Mouse (Mus musculus) forebrain, embryonic 11.5 days (tissue): ENCODE measurements around the gene Rfx8. TPM values are rescaled to one million over a fixed set of nuclear protein-coding genes. Genes with fewer than 3 reads are reported as not detected.

Experiments
- ATAC-seq: fragments of 200-750 bp; cut with Nextera tagmentation; replicated peaks from 2 replicates; pipeline ENCODE4 v1.8.0; 2017; ENCODE audit warnings: moderate TSS enrichment; ENCODE audit not compliant: low FRiP score
- DNase-seq: peaks from one replicate; pipeline ENCODE4 v3.0.0-alpha.2; 2017; ENCODE audit warnings: low spot score
- H3K27ac ChIP-seq: fragments of 300-500 bp; sonication (generic); 2 replicates; pipeline ENCODE4 v1.5.1; 2014; ENCODE audit warnings: low read depth, low read length
- H3K27me3 ChIP-seq: fragments of 300-500 bp; sonication (generic); 2 replicates; pipeline ENCODE4 v1.6.1; 2014; ENCODE audit warnings: mild to moderate bottlenecking, low read length, mixed read lengths; ENCODE audit not compliant: control insufficient read depth, insufficient read depth
- H3K36me3 ChIP-seq: fragments of 300-500 bp; sonication (generic); 2 replicates; pipeline ENCODE4 v1.6.1; 2014; ENCODE audit warnings: mild to moderate bottlenecking, low read length, moderate library complexity, mixed read lengths; ENCODE audit not compliant: control insufficient read depth, insufficient read depth
- H3K4me1 ChIP-seq: fragments of 300-500 bp; sonication (generic); replicated peaks from 2 replicates; pipeline ENCODE4 v1.6.1; 2014; ENCODE audit warnings: low read length, mixed read lengths; ENCODE audit not compliant: control insufficient read depth, insufficient read depth
- H3K4me2 ChIP-seq: fragments of 300-500 bp; sonication (generic); 2 replicates; pipeline ENCODE4 v1.6.1; 2014; ENCODE audit warnings: low read depth, mild to moderate bottlenecking, low read length, moderate library complexity, mixed read lengths; ENCODE audit not compliant: severe bottlenecking
- H3K4me3 ChIP-seq: fragments of 300-500 bp; sonication (generic); 2 replicates; pipeline ENCODE4 v1.5.1; 2014; ENCODE audit warnings: low read depth, low read length
- H3K9ac ChIP-seq: fragments of 300-500 bp; sonication (generic); 2 replicates; pipeline ENCODE4 v1.6.1; 2014; ENCODE audit warnings: low read length
- H3K9me3 ChIP-seq: fragments of 300-500 bp; sonication (generic); 2 replicates; pipeline ENCODE4 v1.6.1; 2016; ENCODE audit warnings: low read length, mixed read lengths; ENCODE audit not compliant: control insufficient read depth
- WGBS: fragments of 180-500 bp; shearing (Covaris S2); extraction: QIAGEN DNeasy Blood & Tissue Kit; methylation state at CpG from one replicate; pipeline ENCODE4 v1.1.7; 2014; 5-methylcytosine and 5-hydroxymethylcytosine counted together
- polyA plus RNA-seq: library from polyadenylated mRNA; unstranded; fragments of >200 nt; fragmentation: Nextera tagmentation; extraction: Ambion mirVana; gene quantifications from 2 replicates; pipeline ENCODE4 v1.2.1, GENCODE M21; 2014

The Rfx8 gene
- polyA plus RNA-seq, 1 experiment from 2014 or later, result 0.45 TPM

- H3K4me1 ChIP-seq, result no peaks in the 10 kb centered on the region
- H3K9ac ChIP-seq, result no peak overlapping the region
- DNase-seq, result no peak
- no peaks in the 10 kb centered on the region for H3K36me3 ChIP-seq
- no peak for ATAC-seq
- H3K4me2 ChIP-seq, result no peak overlapping the region
- H3K27me3 ChIP-seq, result no peaks in the 10 kb centered on the region
- H3K9me3 ChIP-seq, result no peaks in the 10 kb centered on the region
- no peak overlapping the region for H3K27ac ChIP-seq
- no peak overlapping the region for H3K4me3 ChIP-seq
- 80% methylated on average over 8 of the region's 8 CpGs for WGBS
These were observed 41.9 kb downstream of the Rfx8 start for GRCm38 (mm10) chr1:39678883-39679282.

GRCm38 (mm10) chr1:39676221-39676876 is 44.4 kb downstream of the Rfx8 start:
- Histone ChIP-seq H3K4me2 (no peak overlapping the region), H3K4me3 (no peak overlapping the region), H3K27ac (no peak overlapping the region), H3K4me1 (no peaks in the 10 kb centered on the region), H3K9me3 (no peaks in the 10 kb centered on the region), H3K9ac (no peak overlapping the region), H3K36me3 (no peaks in the 10 kb centered on the region), H3K27me3 (no peaks in the 10 kb centered on the region)
- 94% methylated on average over 5 of the region's 5 CpGs for WGBS
- ATAC-seq, result no peak
- DNase-seq, result no peak

GRCm38 (mm10) chr1:39672362-39673105 is 48.3 kb downstream of the Rfx8 start:
- no peak overlapping the region for H3K9ac ChIP-seq
- H3K27me3 ChIP-seq, result no peaks in the 10 kb centered on the region
- no peak overlapping the region for H3K27ac ChIP-seq
- DNase-seq (no peak), ATAC-seq (no peak)
- H3K9me3 ChIP-seq, result no peaks in the 10 kb centered on the region
- H3K4me2 ChIP-seq, result no peak overlapping the region
- no peak overlapping the region for H3K4me3 ChIP-seq
- H3K4me1 ChIP-seq, result no peaks in the 10 kb centered on the region
- WGBS, result 77% methylated on average over 9 of the region's 9 CpGs
- H3K36me3 ChIP-seq, result no peaks in the 10 kb centered on the region

- no peak for ATAC-seq
- Histone ChIP-seq H3K4me2 (no peak overlapping the region), H3K4me3 (no peak overlapping the region), H3K9ac (no peak overlapping the region), H3K4me1 (no peaks in the 10 kb centered on the region), H3K27me3 (no peaks in the 10 kb centered on the region), H3K27ac (no peak overlapping the region), H3K9me3 (no peaks in the 10 kb centered on the region), H3K36me3 (no peaks in the 10 kb centered on the region)
- DNase-seq, result no peak
- 91% methylated on average over 17 of the region's 17 CpGs for WGBS
These were observed 50.4 kb downstream of the Rfx8 start for GRCm38 (mm10) chr1:39670211-39670935.

GRCm38 (mm10) chr1:39666751-39667252 is 54.0 kb downstream of the Rfx8 start:
- DNase-seq, result no peak
- Histone ChIP-seq H3K27me3 (no peaks in the 10 kb centered on the region), H3K9ac (no peak overlapping the region), H3K27ac (no peak overlapping the region), H3K36me3 (no peaks in the 10 kb centered on the region), H3K4me1 (no peaks in the 10 kb centered on the region), H3K4me3 (no peak overlapping the region), H3K9me3 (no peaks in the 10 kb centered on the region), H3K4me2 (no peak overlapping the region)
- no peak for ATAC-seq
- 75% methylated on average over 12 of the region's 12 CpGs for WGBS

- Histone ChIP-seq H3K36me3 (no peaks in the 10 kb centered on the region), H3K27me3 (no peaks in the 10 kb centered on the region), H3K4me2 (no peak overlapping the region), H3K9ac (no peak overlapping the region), H3K4me1 (no peaks in the 10 kb centered on the region), H3K4me3 (no peak overlapping the region), H3K9me3 (no peaks in the 10 kb centered on the region), H3K27ac (no peak overlapping the region)
- 88% methylated on average over 7 of the region's 7 CpGs for WGBS
- ATAC-seq (no peak), DNase-seq (no peak)
These were observed 56.7 kb downstream of the Rfx8 start for GRCm38 (mm10) chr1:39664039-39664625.

GRCm38 (mm10) chr1:39663050-39663449 is 57.7 kb downstream of the Rfx8 start:
- no peaks in the 10 kb centered on the region for H3K36me3 ChIP-seq
- no peaks in the 10 kb centered on the region for H3K9me3 ChIP-seq
- WGBS, result 88% methylated on average over 4 of the region's 4 CpGs
- H3K27me3 ChIP-seq, result no peaks in the 10 kb centered on the region
- H3K4me2 ChIP-seq, result no peak overlapping the region
- no peak overlapping the region for H3K9ac ChIP-seq
- DNase-seq, result no peak
- no peak for ATAC-seq
- no peak overlapping the region for H3K27ac ChIP-seq
- H3K4me3 ChIP-seq, result no peak overlapping the region
- H3K4me1 ChIP-seq, result no peaks in the 10 kb centered on the region

- DNase-seq (no peak), ATAC-seq (no peak)
- Histone ChIP-seq H3K4me1 (no peaks in the 10 kb centered on the region), H3K27ac (no peak overlapping the region), H3K4me3 (no peak overlapping the region), H3K4me2 (no peak overlapping the region), H3K27me3 (no peaks in the 10 kb centered on the region), H3K36me3 (no peaks in the 10 kb centered on the region), H3K9me3 (no peaks in the 10 kb centered on the region), H3K9ac (no peak overlapping the region)
- 89% methylated on average over 6 of the region's 6 CpGs for WGBS
These were observed 63.7 kb downstream of the Rfx8 start for GRCm38 (mm10) chr1:39656976-39657529.
